Mouse (Mus musculus) liver, adult 2 months (tissue): ENCODE data around the gene Kcnq1.

ENCODE experiments used
- CTCF ChIP-seq: fragments of 200-500 bp; IDR thresholded peaks from 2 replicates; pipeline ENCODE4 v1.5.1; 2011; ENCODE audit warnings: low read depth, low read length, control low read depth
- POLR2A ChIP-seq: fragments of 200-500 bp; IDR thresholded peaks from 2 replicates; pipeline ENCODE4 v1.6.1; 2011; ENCODE audit warnings: low read length, control low read depth; ENCODE audit not compliant: insufficient read depth; ENCODE audit errors: extremely low read depth

GRCm38 (mm10) chr7:143364092-143364832 is 258.1 kb downstream of the Kcnq1 start:
- TF ChIP-seq CTCF (no peak), POLR2A (no peak)
